Mouse (Mus musculus) gastrocnemius, postnatal 10 days (tissue): ENCODE results near the gene Micall1. TPM values are rescaled to one million over a fixed set of nuclear protein-coding genes. Genes with fewer than 3 reads are reported as not detected.

Experiments used
- DNase-seq: peaks from one replicate; pipeline ENCODE4 v3.0.0; 2021; ENCODE audit warnings: mixed read lengths
- long read RNA-seq, 2 experiments: library from polyadenylated mRNA; stranded (forward); transcript quantifications; one replicate each; pipeline ENCODE4 v2.0.0; 2021
- total RNA-seq, 2 experiments: library from RNA; stranded (reverse); gene quantifications; 2 replicates each; pipeline ENCODE4 v1.2.3; 2021

Micall1 gene
- 10 to 100 TPM; 17.4 to 20.4 TPM for total RNA-seq
- long read RNA-seq, experiment 1, full-length matches to known transcripts, result 5 of 17 reads
- long read RNA-seq, experiment 1, partial matches to known transcripts, result 9 of 17 reads
- long read RNA-seq, experiment 1, other reads (novel, unspliced or antisense), result 3 of 17 reads
- long read RNA-seq, experiment 2, full-length matches to known transcripts, result 8 of 19 reads
- long read RNA-seq, experiment 2, partial matches to known transcripts, result 3 of 19 reads
- long read RNA-seq, experiment 2, other reads (novel, unspliced or antisense), result 8 of 19 reads

DNA sequence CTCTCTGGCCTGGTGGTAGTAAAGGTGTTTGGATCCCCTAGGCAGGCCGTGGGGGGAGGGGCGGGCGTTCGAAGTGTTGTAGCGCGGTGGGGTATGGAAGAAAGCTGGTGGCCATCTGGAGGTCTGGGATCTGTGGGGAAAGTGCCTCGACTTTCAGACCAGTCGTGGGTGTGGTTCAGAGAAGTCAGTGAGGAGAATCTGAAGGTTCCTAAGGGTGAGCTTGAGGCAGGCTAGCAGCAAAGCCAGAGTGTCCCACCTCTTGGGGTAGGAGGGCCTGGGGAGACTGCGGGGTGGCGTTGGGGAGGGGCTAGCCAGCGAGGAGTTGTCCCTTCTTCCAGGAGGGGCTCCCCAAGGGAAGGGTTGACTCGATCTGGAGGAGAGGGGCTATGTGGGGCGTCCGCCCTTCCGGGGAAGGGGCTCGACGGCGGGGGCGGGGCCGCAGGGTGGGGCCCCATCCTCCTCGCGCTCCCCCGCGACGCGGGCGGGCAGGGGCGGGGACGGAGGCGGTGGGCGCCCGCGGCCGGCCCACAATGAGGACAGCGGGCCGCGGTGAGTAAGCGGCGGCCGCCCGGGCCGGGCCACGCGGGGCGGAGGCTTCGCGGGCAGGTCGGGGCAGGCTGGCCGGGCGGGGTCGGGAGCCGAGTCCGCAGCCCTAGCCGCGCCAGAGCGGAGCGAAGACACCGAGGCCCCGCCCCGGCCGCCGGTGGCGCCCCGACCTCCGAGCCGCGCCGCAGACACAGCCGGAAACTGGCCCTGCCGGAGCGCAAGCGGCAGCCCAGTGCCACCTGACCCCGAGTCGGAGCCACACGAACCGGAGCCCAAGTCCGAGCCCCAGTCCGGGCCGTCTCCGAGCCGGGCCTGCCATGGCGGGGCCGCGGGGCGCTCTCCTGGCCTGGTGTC is at the start of gene Micall1:
TSS of gene Micall1 (plus strand) at position 478 of the 900 bp plus-strand sequence.
- peak; percentile 78 for DNase-seq

DNA sequence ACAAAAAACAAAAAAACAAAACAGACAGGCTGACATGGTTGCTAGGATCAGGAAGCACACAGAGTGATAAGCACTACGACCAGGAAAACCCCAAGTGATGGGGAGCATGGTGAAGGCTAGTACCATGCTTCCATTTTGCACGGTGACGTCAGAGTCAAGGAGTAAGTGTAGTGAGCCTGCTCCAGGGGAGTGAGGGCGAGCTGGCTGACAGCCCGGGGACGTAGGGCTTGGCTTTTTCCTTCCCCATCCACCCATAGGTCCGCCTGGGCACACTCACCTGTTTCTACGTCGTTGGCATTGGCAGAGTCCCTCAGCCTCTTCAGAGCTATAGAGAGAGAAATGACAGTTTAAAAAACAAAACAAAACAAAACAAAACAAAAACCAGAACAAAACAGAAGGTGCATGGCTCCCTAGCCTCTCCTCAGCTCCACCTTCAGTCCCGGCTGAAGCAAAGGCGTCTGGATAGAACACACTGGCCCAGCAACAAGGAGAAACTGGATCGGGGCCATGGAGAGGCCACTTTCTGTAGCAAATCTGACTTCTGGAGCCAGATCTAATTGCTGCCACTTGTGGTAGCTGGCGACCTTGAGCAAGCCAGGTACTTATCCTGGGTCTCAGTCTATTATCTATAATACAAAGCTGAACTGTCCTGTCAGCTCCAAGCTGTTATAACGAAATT is 47.7 kb upstream of the Micall1 start:
- no peak for DNase-seq

DNA sequence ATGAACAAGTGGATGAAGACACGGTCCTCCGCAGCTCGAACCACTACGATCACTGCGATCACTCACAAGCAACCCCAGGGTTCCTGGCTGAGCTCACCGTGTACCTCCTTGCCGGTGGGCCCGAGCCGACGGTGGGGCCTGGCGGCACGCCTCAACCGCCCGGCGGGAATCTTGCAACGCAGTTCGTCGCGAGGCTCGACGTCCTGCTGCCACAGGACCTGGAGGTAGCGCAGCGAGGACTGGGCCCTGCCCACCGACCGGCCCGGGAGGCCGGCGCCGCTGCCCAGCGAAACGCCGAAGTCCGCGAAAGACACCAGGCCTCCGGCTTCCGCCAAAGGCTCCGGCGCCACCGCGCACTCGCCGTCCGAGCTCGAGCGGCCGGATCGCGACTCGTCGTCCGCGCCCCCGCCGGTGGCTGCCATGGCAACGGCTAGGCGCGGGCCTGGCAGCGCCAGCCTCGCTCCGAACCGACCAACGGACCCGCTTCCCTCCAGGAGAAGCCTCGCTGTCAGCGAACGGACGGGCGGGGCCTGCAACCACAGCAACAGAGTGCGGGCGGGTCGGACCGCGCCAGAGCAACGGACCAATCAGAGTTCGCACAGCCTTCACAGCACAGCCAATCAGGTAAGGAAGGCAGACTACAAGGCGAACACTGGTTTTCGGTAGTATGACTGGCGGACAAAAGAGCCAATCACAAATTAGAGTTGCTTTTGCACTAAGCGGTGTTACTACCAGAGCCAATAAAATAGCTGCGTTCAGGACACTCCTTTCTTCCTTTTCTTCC is 46.1 kb upstream of the Micall1 start, which contains the start of gene Ankrd54:
TSS of gene Ankrd54 (minus strand) at position 518 of the 784 bp plus-strand sequence.
- peak; percentile 93 for DNase-seq

DNA sequence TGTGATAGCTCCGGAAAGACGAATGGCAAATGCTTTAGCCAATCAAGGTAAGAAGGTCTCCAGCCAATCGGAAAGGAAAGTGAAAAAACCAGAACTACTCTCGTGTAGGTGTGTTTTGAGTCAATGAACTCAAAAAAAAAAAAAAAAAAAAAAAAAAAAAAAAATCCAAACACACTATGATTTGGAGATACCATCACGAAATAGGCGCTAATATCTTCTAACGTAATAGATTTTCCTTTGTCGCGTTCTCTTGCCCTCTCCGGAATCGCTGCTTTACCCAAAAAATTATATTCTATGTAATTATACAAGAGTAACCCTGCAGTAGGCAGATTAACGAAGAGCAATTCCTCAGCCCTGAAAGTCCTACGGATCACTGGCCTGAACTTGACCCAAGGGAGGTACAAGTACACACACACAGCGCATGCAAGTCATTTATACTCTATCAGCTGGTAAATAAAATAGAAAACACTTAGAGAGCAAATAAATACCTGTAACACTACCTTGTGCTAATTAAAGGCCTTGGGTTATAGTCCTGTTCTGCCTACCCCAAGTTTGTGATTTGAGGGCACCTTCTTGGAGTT is 45.4 kb upstream of the Micall1 start:
- DNase-seq, result no peak

DNA sequence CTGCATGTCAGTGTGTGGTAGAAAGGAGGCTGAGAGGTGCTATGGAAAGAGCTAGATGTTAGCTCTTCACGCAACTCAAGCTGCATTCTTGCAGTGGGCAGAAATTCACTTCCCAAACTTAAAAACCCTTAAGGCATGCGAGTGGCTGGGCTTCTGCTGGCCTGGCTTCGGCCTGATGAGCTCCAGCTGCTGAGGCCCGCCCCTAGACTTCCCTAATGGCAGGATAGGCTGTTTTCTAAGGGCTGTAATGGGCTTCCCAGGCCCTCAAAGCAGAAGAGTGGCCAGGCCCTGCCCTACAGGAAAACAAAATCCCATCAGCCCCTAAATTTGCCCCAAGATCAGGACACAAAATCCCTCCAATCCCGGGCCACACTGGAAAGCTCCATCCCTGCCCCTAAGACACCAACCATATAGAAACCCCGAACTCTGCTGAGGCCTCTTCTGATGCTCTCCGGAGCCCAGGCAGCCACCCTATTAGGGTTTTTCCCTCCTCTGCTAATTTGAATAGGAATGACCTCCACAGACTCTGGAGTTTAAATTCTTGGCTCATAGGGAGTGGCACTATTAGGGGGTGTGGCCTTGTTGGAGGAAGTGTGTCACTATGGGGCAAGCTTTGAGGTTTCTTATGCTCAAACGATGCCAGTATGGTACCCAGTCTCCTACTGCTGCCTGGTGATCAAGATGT is 43.5 kb upstream of the Micall1 start:
- no peak for DNase-seq

DNA sequence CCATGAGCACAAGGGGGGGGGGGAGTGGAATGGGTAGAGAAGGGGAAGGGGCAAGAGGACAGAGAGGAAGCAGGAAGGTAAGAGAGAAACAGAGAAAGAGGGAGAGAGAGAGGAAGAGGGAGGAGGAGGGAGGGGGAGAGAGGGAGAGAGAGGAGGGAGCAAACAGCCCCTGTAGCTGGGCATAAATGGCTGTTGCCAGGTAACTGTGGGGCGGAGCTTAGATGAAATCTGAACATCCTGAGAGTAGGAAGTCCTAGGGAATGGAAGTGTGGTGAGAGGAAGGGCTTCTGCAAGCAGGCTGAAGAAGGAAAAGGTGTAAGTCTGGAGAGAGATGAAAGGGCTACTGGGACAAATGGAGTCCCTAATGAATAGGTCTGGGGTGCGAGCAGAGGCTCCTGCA is 42.4 kb upstream of the Micall1 start:
- DNase-seq, result no peak

DNA sequence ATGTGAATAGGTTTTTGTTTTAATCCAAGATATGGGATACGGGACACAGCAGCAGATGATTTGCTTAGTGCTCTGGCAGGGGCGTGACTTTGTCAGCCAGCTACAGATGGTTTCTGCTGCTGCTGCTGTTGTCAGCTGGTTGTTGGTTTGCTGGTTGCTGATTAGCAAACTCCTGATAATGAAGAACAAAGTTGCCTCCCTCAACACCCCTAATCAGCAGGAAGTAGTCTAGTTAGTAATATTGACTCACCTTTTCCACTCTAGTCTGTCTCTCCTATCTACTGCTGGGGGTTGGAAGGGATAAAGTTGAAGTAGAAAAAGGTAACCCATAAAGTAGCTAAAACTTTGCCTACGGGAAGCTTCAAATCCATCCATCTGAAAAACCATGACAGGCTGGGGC is 41.1 kb upstream of the Micall1 start:
- no peak for DNase-seq

DNA sequence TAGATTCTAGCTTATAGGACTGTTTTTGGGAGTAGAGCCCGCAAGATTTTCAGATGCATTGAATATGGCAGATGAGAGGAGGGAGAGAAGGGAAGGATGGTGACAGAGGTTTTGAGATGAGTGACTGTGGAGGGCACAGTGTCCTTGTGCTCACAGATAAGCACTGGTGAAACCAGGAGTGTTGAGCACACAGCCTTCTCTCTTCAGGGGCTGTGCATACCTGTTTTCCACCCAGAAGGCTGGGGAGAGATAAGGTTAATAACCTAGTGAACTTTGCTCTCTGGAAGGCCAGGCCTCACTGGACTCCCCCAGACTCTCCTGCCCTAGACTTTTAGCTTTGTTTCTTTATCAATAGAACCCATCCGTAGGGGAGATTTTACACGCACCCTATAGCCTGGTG is 40.3 kb upstream of the Micall1 start:
- no peak for DNase-seq

DNA sequence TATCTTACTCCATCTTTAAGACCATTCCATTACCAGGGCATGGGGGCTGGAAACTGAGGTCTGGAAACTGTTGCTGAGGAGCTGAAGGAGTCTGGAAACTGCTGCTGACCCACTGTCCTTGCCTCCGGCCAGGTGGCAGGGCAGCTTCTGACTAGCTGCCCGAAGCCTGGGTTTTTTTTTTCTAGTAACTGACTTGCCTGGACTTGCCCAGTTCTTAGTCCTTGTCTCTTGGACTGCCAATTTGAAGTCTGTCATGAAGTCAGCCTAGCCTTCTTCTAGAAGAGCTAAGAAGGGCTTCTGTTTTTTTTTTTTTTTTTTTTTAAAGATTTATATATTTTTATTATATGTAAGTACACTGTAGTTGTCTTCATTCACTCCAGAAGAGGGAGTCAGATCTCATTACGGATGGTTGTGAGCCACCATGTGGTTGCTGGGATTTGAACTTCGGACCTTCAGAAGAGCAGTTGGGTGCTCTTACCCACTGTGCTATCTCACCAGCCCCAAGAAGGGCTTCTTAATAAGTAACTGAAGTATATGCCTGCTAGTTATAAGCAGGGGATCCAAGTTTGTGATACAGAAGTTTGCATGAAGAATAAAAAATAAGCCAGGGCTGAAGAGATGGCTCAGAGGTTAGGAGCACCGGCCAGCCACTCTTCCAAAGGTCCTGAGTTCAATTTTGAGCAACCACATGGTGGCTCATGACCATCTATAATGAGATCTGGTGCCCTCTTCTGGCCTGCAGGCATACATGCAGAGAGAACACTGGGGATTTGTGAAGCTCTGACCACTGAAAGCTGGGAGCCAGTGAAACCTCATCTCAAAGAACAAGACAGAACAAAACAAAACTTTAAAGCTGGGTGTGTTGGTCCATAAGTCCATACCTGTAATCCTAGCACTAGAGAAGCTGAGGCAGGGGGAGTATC is 37.3 kb upstream of the Micall1 start:
- DNase-seq, result no peak

DNA sequence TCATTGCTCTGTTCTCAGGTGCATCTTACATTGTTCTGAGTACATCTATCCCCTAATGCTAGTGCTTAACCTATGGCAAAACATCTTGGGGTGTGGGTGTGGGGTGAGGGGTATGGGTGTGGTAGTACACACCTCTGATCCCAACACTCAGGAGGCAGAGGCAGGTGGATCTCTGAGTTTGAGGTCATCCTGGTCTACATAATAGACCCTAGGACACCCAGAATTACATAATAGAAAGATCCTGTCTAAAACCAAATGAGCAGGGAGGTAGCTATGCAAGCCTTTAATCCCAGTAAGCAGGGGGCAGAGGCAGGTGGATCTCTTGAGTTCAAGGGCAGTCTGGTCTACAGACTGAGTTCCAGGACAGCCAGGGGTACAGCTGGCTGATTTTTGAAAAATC is 34.9 kb upstream of the Micall1 start:
- DNase-seq, result no peak

DNA sequence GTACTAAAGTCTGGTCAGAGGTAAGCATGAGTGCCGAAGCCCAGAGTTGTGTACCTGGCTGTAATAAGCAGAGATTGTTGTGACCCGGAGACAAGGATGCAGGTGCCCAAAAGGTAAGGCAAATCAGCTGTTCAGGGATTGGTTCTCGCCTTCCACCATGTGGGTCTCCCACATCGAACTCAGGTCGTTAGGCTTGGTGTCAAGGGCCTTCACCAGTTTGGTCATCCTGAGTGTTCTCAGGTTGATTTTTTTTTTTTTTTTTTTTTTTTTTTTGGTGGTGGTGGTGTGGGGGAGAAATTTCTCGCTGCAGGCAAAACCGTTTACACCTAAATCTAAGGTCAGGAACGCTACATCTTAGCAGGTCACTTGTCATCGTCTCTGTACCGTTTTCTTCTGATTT is 34.3 kb upstream of the Micall1 start:
- DNase-seq, result no peak

DNA sequence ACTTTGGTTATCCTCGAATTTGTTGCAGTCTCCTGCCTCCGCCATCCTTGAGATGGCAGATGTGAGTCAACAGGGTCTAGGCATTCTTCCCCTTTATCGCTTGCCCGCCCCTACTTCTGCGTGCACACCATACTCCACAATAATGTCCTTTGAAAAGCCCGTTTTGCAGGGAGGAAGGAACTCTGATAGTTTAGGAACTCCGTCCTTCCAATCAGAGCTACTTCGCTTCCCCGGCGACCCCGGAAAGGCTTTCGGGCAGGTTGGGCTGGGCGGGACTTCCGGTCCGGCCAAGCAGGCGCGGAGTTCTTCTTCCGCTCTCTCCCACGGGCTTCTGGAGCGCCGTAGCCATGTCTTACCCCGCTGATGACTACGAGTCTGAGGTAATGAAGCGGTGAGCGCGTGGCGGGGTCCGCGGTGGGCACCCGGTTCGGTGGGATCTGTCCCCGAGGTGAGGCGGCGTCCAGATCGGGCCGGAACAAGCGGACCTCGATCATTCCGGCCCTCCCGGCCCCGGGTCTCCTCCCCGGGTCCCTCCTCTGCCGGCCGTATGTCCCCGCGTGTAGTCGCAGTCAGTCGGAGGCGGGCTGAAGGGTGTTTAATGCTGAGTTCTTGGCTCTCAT is 33.7 kb upstream of the Micall1 start, which contains the start of gene Eif3l:
TSS of gene Eif3l (plus strand) at position 267 of the 620 bp plus-strand sequence.
- DNase-seq, result peak; percentile 87

DNA sequence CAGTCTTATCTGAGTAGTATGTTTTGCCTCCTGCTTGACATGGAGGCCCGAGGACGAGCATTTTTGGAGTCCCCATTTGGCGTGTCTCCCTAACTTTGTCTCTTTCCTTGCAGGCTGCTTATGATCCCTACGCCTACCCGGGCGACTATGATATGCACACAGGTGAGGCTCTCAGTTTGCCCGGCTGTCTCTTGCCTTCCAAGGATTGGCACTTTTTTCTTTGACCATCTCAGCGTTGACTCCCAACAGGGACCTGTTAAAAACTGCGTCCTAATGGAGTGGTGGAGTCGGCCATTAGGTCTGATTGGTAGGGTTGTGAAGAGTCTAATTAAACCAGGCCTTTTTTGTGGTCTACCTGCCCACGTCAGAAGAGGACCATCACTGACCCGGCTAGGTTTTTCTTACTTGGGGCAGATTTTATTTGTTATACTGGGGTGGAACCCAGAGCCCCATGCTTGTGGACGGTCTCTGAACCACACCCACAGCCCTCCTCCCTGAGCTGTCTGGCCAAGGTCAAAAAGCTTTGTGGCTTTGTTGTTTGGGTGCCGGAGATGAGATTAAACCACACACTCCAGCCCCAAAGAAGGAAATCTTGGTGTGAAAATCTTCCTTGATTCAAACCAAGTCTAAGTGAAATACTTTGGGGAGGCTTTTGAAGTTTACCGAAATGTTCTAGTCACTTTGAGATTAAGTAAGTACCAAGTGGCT is 32.9 kb upstream of the Micall1 start:
- DNase-seq, result no peak

DNA sequence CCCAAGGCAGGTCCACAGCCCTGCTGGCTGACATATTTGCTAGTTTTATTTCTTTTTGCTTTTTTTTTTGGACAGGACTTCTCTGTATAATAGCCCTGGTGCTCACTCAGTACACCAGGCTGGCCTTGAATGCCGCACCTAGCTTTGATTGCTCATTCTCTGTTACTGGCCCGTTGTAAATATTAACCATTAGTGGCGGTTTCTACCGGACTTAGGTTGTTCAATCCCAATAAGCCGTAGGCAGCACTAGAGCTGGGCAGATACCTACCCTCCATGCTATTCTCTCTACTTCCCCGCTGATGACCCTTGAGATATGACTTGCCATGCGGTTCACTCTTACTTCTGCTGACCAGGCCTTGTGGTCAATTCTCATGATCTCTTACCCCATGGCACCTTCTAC is 29.1 kb upstream of the Micall1 start:
- no peak for DNase-seq

DNA sequence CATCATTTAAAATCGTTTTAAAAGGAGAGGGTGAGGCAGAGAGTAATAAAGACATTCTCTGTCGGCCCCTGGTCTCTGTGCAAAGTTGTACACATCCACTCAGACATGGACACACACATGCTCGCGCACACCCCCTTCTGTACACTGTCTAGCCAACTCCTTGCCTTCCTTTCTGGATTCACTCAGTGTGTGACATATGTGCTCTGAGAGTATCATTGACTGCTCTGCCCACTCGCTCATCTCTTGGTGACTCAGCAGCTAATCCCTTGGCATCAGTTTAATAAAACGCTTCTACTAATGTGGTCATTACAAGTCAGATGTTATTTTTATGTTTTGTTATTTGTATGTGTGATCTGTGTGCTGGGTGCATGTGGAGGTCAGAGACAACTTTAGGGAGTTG is 16.4 kb upstream of the Micall1 start:
- no peak for DNase-seq

DNA sequence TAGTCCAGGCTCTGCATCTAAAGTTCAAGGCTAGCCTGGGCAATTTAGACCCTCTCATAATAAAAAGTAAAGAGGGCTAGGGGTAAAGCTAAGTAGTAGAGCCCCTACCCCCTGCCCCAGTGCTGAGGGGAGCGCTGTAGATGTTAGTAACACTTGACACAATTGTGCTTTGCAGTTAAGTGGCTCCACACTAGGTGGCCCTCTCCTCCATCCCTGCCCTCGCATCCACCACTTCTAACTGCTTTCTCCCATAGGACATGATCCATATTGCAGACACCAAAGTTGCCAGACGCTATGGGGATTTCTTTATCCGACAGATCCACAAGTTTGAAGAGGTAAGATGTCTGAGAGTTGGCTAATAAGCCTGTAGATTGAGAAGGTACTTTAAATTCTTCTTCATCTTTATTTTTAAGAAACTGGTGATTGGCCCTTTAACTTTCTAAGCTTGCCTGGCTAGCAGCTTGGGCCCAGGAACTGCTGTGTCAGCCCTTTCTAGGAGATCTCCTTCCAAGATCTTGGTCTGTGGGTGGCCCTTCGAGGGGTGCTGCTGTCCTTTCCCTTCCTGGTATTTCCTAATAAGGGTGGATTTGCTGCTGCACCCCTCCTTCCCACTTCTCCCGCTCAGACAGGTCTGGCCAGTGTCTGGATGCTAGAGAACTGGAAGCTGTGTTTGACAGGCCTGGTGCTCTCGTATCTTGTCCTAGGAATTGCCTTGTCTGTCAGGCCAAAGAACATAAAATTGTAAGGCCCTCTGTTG is 15.4 kb upstream of the Micall1 start:
- DNase-seq, result peak; percentile 27

DNA sequence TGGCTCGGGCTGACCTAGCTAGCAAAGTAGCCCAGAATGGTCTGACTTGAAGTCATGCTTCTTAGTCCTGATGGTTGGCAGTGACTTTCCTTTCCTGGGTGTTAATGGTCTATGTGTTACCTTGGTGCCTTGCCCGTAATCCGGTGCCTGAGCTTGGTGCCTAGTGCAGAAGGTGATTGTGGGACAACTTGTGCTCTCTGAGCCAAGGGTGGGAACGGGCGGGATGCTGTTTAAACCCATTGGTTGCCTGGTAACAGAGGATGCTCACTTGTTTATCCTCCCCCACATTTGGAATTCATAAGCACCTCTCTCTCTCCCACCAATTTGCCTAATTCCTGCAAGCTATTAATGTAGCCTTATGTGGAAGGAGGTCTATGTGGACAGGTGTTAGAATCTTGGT is 13.2 kb upstream of the Micall1 start:
- no peak for DNase-seq

DNA sequence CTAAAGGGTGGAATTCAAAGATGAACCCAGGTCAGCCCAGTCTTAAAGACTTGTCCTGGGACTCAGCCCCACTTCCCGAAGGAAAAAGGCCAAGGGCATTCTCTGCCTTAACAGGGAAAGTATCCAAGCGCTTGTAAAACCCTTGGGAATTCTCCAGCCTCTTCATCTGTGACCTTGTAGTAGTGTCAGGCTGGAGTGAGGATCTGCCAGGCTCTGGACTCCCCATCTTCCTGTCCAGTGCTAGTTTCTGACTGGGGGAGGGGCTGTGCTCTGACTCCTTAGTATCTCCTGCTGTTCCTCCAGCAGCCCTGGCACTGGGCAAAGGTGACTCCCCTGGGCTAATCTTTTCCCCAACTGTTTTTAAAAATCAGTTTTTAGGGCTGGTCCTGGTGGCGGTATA is 12.1 kb upstream of the Micall1 start:
- no peak for DNase-seq
